Mouse (Mus musculus): ENCODE data around the gene Slc4a1. TPM values are rescaled to one million over a fixed set of nuclear protein-coding genes. Genes with fewer than 3 reads are reported as not detected.

Slc4a1 gene
- polyA plus RNA-seq, 1 experiment from 2014 or later: 20.2 TPM

DNA sequence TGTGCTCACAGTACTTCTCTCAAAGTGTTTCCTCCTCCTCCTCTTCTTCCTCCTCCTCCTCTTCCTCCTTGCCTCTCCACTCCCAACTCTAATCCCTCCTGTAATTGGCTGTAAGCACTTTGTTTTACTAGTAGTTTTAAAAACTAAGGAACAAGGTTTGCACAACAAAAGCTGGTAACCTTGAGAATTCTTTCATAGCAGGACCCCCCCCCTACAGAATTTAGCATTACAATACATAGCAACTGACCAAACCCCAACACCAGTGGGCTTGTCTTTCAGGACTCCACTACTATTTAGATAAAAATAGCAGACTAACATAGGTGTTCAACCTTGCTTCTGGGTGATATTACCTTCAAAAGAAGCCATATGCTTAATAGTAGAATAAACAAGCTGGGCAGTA is 36.5 kb downstream of the Slc4a1 start:
- no peak overlapping the region for H3K4me2 ChIP-seq
- H3K9ac ChIP-seq: no peak overlapping the region

GRCm38 (mm10) chr11:102327839-102328238 is 38.2 kb downstream of the Slc4a1 start:
- 0 out of 2 replicates have a peak, but pooled peaks cover 2% of the 10 kb centered on the region for H3K27me3 ChIP-seq
- ATAC-seq (replicated peaks; ENCODE audit: low FRiP score): no peak
- H3K9me3 ChIP-seq (replicated peaks): no peaks in the 10 kb centered on the region
- H3K4me3 ChIP-seq (replicated peaks): no peak overlapping the region
- H3K4me2 ChIP-seq: no peak overlapping the region
- H3K36me3 ChIP-seq: no peaks in the 10 kb centered on the region
- H3K27ac ChIP-seq: no peak overlapping the region
- H3K9ac ChIP-seq: no peak overlapping the region
- H3K4me1 ChIP-seq: no peaks in the 10 kb centered on the region
- 80% methylated on average over 7 of the region's 7 CpGs for WGBS

More for the DNA sequence above, 36.5 kb downstream of the Slc4a1 start:
- H3K9me3 ChIP-seq (replicated peaks): no peaks in the 10 kb centered on the region
- H3K36me3 ChIP-seq: no peaks in the 10 kb centered on the region
- no peak for ATAC-seq (replicated peaks; ENCODE audit: low FRiP score)
- H3K4me3 ChIP-seq (replicated peaks): no peak overlapping the region
- H3K27ac ChIP-seq: no peak overlapping the region
- 0 out of 2 replicates have a peak, but pooled peaks cover 2% of the 10 kb centered on the region for H3K27me3 ChIP-seq
- H3K4me1 ChIP-seq: no peaks in the 10 kb centered on the region

GRCm38 (mm10) chr11:102327250-102327649 is 38.8 kb downstream of the Slc4a1 start:
- Histone ChIP-seq H3K4me1 (no peaks in the 10 kb centered on the region), H3K4me3 (replicated peaks) (no peak overlapping the region), H3K27ac (no peak overlapping the region), H3K9ac (no peak overlapping the region), H3K36me3 (no peaks in the 10 kb centered on the region), H3K4me2 (no peak overlapping the region), H3K27me3 (0 out of 2 replicates have a peak, but pooled peaks cover 2% of the 10 kb centered on the region), H3K9me3 (replicated peaks) (no peaks in the 10 kb centered on the region)
- ATAC-seq (replicated peaks; ENCODE audit: low FRiP score): no peak
- 50% methylated on average over 5 of the region's 5 CpGs for WGBS

GRCm38 (mm10) chr11:102323516-102323915 is 42.5 kb downstream of the Slc4a1 start:
- H3K4me3 ChIP-seq (replicated peaks): no peak overlapping the region
- WGBS: 88% methylated on average over 1 of the region's 1 CpGs
- no peaks in the 10 kb centered on the region for H3K9me3 ChIP-seq (replicated peaks)
- no peak overlapping the region for H3K4me2 ChIP-seq
- no peak overlapping the region for H3K9ac ChIP-seq
- no peaks in the 10 kb centered on the region for H3K36me3 ChIP-seq
- H3K27ac ChIP-seq: no peak overlapping the region
- peaks cover 9% of the 10 kb centered on the region for H3K4me1 ChIP-seq
- ATAC-seq (replicated peaks; ENCODE audit: low FRiP score): no peak
- H3K27me3 ChIP-seq: no peaks in the 10 kb centered on the region

DNA sequence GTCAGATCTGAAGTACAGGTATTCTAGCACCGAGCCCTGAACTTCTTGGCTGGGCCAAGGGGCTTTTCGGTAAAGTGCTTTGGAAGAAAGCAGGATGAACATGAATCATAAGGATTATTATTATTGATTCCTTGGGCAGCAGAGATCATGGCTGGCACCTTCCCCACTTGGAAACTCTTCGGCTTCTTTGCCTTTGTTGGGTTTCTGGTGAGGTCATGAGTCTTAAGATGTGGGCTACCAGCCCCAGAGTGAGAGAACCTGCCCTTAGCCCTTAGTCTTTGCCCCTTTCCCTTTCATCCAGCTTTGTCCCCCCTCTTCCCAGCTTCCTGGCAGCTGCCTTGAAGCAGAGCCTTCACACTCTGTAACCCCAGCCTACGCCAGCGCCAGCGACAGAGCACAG is 44.1 kb downstream of the Slc4a1 start:
- Histone ChIP-seq H3K36me3 (no peaks in the 10 kb centered on the region), H3K9ac (no peak overlapping the region), H3K4me1 (peaks cover 9% of the 10 kb centered on the region), H3K27ac (no peak overlapping the region), H3K9me3 (replicated peaks) (no peaks in the 10 kb centered on the region), H3K4me2 (no peak overlapping the region), H3K4me3 (replicated peaks) (no peak overlapping the region), H3K27me3 (no peaks in the 10 kb centered on the region)
- 83% methylated on average over 6 of the region's 6 CpGs for WGBS
- ATAC-seq (replicated peaks; ENCODE audit: low FRiP score): no peak

GRCm38 (mm10) chr11:102320686-102321005 is 45.4 kb downstream of the Slc4a1 start:
- no peaks in the 10 kb centered on the region for H3K27me3 ChIP-seq
- H3K4me2 ChIP-seq: peak overlapping the region; percentile 89
- H3K4me3 ChIP-seq (replicated peaks): peak overlapping the region; percentile 100
- WGBS: 13% methylated on average over 10 of the region's 10 CpGs
- H3K9ac ChIP-seq: peak overlapping the region; percentile 100
- H3K9me3 ChIP-seq (replicated peaks): no peaks in the 10 kb centered on the region
- peaks cover 1% of the 10 kb centered on the region; the same call in 1 of the 2 replicates for H3K36me3 ChIP-seq
- peak overlapping the region; percentile 99 for H3K27ac ChIP-seq
- peaks cover 18% of the 10 kb centered on the region for H3K4me1 ChIP-seq
- ATAC-seq (replicated peaks; ENCODE audit: low FRiP score): no peak

DNA sequence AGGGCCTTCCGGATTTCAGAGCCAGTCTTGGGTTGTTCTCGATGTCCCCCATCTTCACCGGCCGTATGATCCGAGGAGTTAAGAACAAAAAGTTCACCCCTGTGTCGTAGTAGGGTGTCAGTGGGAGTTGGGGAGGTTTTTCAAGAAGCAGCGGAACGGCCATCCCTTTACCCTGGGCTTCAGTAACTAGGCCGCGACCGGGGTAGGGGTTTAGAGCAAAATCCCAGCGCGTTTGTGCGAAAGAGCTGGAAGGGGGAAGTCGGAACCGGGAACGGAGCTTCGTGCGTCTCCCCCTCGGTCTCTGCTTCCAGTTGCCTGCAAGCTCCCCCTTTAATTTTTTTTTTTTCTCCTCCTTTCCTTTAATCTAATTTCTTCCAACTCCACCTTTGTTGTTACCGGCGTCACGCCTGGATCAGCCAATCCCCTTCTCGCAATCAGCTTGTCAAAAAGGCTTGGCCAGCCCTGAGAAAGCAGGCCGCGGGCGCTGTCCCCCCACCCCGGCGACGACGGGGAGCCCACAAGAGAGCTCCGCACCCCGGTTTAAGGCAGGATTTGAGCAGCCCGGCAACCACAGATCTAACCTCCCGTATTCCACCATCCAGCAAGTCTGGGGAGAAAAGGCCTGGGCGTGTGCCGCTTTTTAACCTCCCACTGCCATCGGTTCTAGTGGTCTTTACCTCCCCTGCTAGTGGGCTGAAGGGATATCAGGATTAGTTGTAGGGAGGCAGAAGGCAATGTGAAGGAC is 45.9 kb downstream of the Slc4a1 start:
- under 1% methylated on average over 38 of the region's 38 CpGs for WGBS
- Histone ChIP-seq H3K9me3 (replicated peaks) (no peaks in the 10 kb centered on the region), H3K4me2 (peak overlapping the region; percentile 89), H3K4me3 (replicated peaks) (peak overlapping the region; percentile 100), H3K36me3 (peaks cover 7% of the 10 kb centered on the region), H3K27ac (peak overlapping the region; percentile 99), H3K4me1 (peaks cover 23% of the 10 kb centered on the region), H3K27me3 (no peaks in the 10 kb centered on the region), H3K9ac (peak overlapping the region; percentile 100)
- no peak for ATAC-seq (replicated peaks; ENCODE audit: low FRiP score)

- peak within 1 kb of the TSS; percentile 99 for H3K27ac ChIP-seq
- H3K27me3 ChIP-seq: no peaks in the 10 kb centered on the region
- ATAC-seq (replicated peaks; ENCODE audit: low FRiP score): no peak
- H3K4me3 ChIP-seq (replicated peaks): peak within 1 kb of the TSS; percentile 100
- peaks cover 14% of the 10 kb centered on the region for H3K36me3 ChIP-seq
- no peaks in the 10 kb centered on the region for H3K9me3 ChIP-seq (replicated peaks)
- H3K4me2 ChIP-seq: peak within 1 kb of the TSS; percentile 89
- H3K9ac ChIP-seq: peak within 1 kb of the TSS; percentile 100
- under 1% methylated on average over 25 of the region's 25 CpGs for WGBS
- peaks cover 23% of the 10 kb centered on the region for H3K4me1 ChIP-seq
Measured at GRCm38 (mm10) chr11:102319410-102319792, 46.6 kb downstream of the Slc4a1 start, which contains the start of gene Ubtf. TSS of gene Ubtf (minus strand) at chr11:102319742.

- no peak for ATAC-seq (replicated peaks; ENCODE audit: low FRiP score)
- H3K4me1 ChIP-seq: peaks cover 23% of the 10 kb centered on the region
- peak overlapping the region; percentile 99 for H3K27ac ChIP-seq
- H3K9me3 ChIP-seq (replicated peaks): no peaks in the 10 kb centered on the region
- WGBS: under 1% methylated on average over 84 of the region's 84 CpGs
- H3K27me3 ChIP-seq: no peaks in the 10 kb centered on the region
- H3K4me2 ChIP-seq: peak overlapping the region; percentile 89
- H3K36me3 ChIP-seq: peaks cover 20% of the 10 kb centered on the region
- H3K4me3 ChIP-seq (replicated peaks): peak overlapping the region; percentile 100
- peak overlapping the region; percentile 100 for H3K9ac ChIP-seq
Measured at GRCm38 (mm10) chr11:102318576-102319409, 47.2 kb downstream of the Slc4a1 start.

GRCm38 (mm10) chr11:102317901-102318575 is 48.0 kb downstream of the Slc4a1 start:
- Histone ChIP-seq H3K4me2 (peak overlapping the region; percentile 89), H3K36me3 (peaks cover 27% of the 10 kb centered on the region), H3K9me3 (replicated peaks) (no peaks in the 10 kb centered on the region), H3K4me1 (peaks cover 23% of the 10 kb centered on the region), H3K4me3 (replicated peaks) (peak overlapping the region; percentile 100), H3K27ac (peak overlapping the region; percentile 99), H3K9ac (peak overlapping the region; percentile 100), H3K27me3 (no peaks in the 10 kb centered on the region)
- WGBS: under 1% methylated on average over 53 of the region's 77 CpGs
- ATAC-seq (replicated peaks; ENCODE audit: low FRiP score): peak; percentile 62

GRCm38 (mm10) chr11:102317298-102317900 is 48.6 kb downstream of the Slc4a1 start:
- Histone ChIP-seq H3K27ac (peak overlapping the region; percentile 99), H3K4me1 (peaks cover 23% of the 10 kb centered on the region), H3K9me3 (replicated peaks) (no peaks in the 10 kb centered on the region), H3K27me3 (no peaks in the 10 kb centered on the region), H3K36me3 (peaks cover 34% of the 10 kb centered on the region), H3K4me3 (replicated peaks) (peak overlapping the region; percentile 100), H3K4me2 (peak overlapping the region; percentile 89), H3K9ac (peak overlapping the region; percentile 100)
- ATAC-seq (replicated peaks; ENCODE audit: low FRiP score): peak; percentile 10; the same call in 1 of the 2 replicates
- WGBS: under 1% methylated on average over 82 of the region's 87 CpGs
